Mouse (Mus musculus): ENCODE measurements at regions not wholly inside any gene's neighbourhood (a gene's known extent, or its start where the extent isn't known, plus 50 kb on each side); places are given as distances from the start of the nearest gene placed in this dataset.

- DNase-seq (ENCODE audit: low spot score) = no peak
Measured at GRCm38 (mm10) chr13:41694749-41695419, 89.2 kb downstream of the Tmem170b start.

GRCm38 (mm10) chr13:41696767-41697445 lies 91.2 kb downstream of the Tmem170b start:
- no peak for DNase-seq (ENCODE audit: low spot score)

DNA sequence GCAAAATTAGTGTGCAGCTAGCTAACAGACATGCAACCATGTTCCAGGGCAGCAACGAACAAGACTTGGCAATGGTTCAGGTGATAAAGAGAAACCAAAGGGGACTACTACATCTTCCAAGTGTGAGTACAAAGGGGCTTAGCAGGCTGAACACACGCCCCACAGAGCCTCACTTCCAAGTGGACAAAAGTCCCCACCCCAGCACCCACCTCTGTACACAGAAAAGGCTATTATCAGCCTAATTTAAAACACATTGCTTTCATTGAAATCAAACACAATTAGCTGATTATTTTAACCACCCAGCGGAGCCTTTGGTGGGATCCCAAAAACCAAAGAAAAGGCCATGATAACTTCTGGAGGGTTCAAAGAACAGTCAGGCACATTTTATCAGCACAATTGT lies 95.6 kb downstream of the Tmem170b start:
- DNase-seq (ENCODE audit: low spot score) = no peak

DNA sequence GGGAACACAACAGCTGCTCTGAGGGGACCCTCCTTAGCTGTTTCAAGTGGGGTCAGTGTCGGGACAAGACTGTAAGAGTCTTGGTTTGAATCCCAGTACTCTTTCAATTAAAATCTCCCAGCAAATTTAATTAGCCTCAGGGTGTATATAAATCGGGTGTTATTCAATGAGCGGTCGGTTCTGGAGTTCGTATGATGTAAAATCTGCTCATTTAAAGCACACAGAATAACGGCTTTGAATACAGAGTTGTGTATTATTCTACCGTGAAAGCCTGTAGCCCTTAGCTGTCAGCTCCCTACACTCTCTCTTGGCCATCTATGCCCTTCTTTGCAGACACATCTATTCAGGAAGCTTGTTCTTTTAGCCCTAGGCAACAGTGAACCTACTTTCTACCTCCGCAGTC lies 96.1 kb downstream of the Tmem170b start:
- no peak for DNase-seq (ENCODE audit: low spot score)

DNA sequence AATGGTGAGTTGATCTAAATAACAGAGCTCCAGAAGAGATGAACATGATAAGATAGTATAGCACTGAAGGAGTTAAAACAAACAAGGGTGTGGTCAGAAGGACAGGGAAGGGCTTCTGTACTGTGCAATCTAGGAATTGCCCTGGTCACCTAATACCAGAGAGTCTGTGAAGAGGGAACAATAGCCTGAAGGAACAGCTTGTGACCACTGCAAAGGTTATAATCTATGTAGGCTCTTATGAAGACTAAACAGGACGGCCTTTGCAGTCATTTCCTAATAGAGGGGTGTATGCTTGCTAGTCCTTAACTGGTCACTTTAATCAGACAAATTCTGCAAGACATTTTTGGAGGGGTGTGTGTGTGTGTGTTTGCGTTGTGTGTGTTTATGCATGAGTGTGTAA lies 97.5 kb downstream of the Tmem170b start:
- DNase-seq (ENCODE audit: low spot score) = no peak

DNA sequence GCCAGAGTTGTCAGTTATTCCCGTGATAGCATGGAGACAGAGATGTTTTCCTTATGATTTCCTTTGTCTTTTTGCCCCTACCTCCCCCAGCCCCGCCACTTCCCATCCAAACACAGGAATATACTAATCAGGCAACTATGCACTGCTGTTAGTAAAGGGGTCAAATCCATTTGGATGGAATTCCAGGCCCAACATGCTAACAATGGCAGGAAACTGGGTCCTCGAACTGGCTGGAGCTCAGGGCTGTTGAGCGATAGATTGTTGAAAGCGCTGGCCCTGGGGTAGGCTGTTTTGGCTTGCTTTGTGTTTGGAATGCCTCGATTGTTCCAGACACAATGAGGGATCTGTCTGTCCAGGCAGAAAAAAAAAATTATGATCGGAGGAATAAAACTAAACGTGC lies 97.9 kb downstream of the Tmem170b start:
- no peak for DNase-seq (ENCODE audit: low spot score)

DNA sequence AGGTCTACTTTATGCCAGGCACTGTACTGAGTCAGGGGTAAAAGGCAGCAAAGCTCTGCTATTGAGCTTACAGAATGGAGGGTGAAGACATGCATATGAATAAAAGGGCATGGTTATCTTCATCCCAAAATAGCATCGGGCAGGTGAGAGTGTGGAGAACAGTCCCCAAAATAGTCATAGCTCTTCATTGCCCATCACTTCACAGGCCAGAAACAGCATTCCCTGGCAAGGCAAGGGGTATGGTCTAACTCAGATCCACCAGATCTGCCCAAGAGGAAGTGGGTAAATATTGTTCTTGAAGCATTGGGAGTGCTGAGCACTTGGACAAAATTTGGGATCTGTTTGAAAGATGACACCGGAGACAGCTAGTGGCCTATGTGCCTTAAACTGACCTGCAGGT lies 99.1 kb downstream of the Tmem170b start:
- DNase-seq (ENCODE audit: low spot score) = no peak

- no peak for DNase-seq (ENCODE audit: low spot score)
Measured at GRCm38 (mm10) chr13:41705636-41706035, 99.9 kb downstream of the Tmem170b start.

- no peak for DNase-seq (ENCODE audit: low spot score)
Measured at GRCm38 (mm10) chr13:41707811-41708210, 102.1 kb downstream of the Tmem170b start.

DNA sequence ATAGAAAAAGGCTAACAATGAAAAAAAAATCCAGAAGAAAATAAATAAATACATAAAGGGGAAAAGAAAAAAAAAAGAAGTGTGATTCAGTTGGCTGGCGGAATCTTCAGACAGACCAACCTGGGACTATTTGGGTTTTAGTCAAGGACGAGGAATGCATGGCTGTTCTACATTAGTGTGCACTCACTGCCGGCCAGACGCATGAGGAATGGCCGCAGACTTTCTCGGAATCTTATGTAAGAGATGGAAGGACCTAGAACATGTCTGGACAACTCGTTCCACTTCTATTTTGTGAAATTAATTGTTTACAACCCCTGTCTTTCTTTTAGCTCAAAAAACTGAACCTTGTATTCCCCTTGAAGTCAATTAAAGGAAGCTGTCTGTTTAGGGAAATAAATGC lies 103.4 kb downstream of the Tmem170b start:
- no peak for DNase-seq (ENCODE audit: low spot score)

GRCm38 (mm10) chr13:41709475-41710227 lies 103.9 kb downstream of the Tmem170b start:
- DNase-seq (ENCODE audit: low spot score) = peak; percentile 40

GRCm38 (mm10) chr13:41712616-41713015 lies 106.9 kb downstream of the Tmem170b start:
- DNase-seq (ENCODE audit: low spot score) = no peak

Data from c-Kit-positive CD71-positive TER-119-positive erythroid progenitor cells, embryonic 14.5 days (primary cell).